Mouse (Mus musculus) erythroblast, embryonic 14.5 days (primary cell): ENCODE measurements around the gene Naa25. TPM values are rescaled to one million over a fixed set of nuclear protein-coding genes. Genes with fewer than 3 reads are reported as not detected.
A peak's percentile ranks its signal among the peaks of the same experiment; 100 is the strongest.

Experiments used
- H3K27me3 ChIP-seq: 2 replicates; pipeline ENCODE4 v1.6.1; 2012; ENCODE audit warnings: inconsistent platforms; ENCODE audit not compliant: control insufficient read depth
- H3K36me3 ChIP-seq: 2 replicates; pipeline ENCODE4 v1.6.1; 2012; ENCODE audit warnings: mild to moderate bottlenecking, inconsistent platforms; ENCODE audit not compliant: control insufficient read depth
- H3K4me1 ChIP-seq: 2 replicates; pipeline ENCODE4 v1.6.1; 2012; ENCODE audit warnings: inconsistent platforms; ENCODE audit not compliant: control insufficient read depth
- H3K4me3 ChIP-seq: replicated peaks from 2 replicates; pipeline ENCODE3; 2012; ENCODE audit warnings: moderate library complexity, mild to moderate bottlenecking, inconsistent platforms
- H3K9me3 ChIP-seq: 2 replicates; pipeline ENCODE4 v1.6.1; 2012; ENCODE audit warnings: low read length, inconsistent platforms, mixed read lengths; ENCODE audit not compliant: control insufficient read depth
- GATA1 ChIP-seq: IDR thresholded peaks from 2 replicates; pipeline ENCODE4 v1.6.1; 2012; ENCODE audit warnings: low read length, inconsistent platforms, mixed read lengths
- TAL1 ChIP-seq: IDR thresholded peaks from 3 replicates; pipeline ENCODE4 v1.6.1; 2012; ENCODE audit warnings: low read length, inconsistent platforms, mixed read lengths
- polyA plus RNA-seq: library from polyadenylated mRNA; stranded (reverse); fragments of >175 nt; gene quantifications from 2 replicates; pipeline ENCODE4 v1.2.3, GENCODE M21; 2012

The Naa25 gene
- polyA plus RNA-seq, 1 experiment: 0.11 TPM

DNA sequence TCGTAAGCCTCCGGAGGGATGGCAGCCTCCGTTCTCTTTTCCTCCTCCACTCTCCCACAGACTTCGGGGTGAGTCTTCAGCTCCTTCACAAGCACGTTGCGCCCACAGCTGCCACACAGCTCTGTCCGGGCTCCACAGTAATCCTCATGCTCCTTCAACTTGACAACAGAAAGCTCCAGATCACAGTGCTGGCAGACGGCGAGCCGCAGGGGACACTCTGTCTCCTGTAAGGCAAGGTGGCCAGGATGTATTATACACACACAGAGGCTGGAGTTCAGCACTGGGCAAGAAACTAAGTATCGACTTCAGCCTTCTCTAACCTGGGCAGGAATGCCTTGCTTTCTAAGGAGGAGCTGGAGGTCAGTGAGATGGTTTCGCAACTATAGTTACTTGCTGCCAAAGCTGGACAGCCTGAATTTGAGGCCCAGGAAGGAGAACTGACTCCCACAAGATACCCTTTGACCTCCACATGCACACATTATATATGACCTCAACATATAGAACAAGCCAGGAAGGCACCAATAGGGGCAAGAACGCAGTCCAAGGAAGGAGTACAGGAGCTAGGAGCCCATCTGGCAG lies 19.0 kb upstream of the Naa25 start:
- Histone ChIP-seq H3K4me1 (peaks cover 8% of the 10 kb centered on the region), H3K36me3 (peaks cover 79% of the 10 kb centered on the region), H3K27me3 (no peaks in the 10 kb centered on the region), H3K9me3 (peaks cover 9% of the 10 kb centered on the region), H3K4me3 (no peak overlapping the region)
- TF ChIP-seq TAL1: no peak
- TF ChIP-seq GATA1: no peak

DNA sequence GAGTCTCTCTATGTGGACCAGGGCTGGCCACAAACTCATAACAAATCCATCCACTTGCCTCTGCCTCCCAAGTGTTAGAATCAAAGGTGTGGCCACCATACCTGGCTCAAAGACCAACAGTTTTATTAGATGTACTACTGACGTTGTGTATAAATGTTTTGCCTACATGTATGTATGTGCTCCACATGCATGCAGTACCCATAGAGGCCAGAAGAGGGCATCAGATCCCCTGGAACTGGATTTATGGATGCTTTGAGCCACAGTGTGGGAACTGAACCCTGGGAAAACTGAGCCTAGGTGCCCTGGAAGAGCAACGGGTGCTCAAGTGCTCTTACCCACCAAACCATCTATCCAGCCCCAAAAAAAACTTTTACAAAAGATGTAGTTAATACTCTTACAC lies 17.0 kb upstream of the Naa25 start:
- Histone ChIP-seq H3K4me1 (peaks cover 25% of the 10 kb centered on the region), H3K27me3 (no peaks in the 10 kb centered on the region), H3K9me3 (peaks cover 9% of the 10 kb centered on the region), H3K36me3 (peaks cover 63% of the 10 kb centered on the region), H3K4me3 (no peak overlapping the region)
- no peak for TF ChIP-seq TAL1
- no peak for TF ChIP-seq GATA1

DNA sequence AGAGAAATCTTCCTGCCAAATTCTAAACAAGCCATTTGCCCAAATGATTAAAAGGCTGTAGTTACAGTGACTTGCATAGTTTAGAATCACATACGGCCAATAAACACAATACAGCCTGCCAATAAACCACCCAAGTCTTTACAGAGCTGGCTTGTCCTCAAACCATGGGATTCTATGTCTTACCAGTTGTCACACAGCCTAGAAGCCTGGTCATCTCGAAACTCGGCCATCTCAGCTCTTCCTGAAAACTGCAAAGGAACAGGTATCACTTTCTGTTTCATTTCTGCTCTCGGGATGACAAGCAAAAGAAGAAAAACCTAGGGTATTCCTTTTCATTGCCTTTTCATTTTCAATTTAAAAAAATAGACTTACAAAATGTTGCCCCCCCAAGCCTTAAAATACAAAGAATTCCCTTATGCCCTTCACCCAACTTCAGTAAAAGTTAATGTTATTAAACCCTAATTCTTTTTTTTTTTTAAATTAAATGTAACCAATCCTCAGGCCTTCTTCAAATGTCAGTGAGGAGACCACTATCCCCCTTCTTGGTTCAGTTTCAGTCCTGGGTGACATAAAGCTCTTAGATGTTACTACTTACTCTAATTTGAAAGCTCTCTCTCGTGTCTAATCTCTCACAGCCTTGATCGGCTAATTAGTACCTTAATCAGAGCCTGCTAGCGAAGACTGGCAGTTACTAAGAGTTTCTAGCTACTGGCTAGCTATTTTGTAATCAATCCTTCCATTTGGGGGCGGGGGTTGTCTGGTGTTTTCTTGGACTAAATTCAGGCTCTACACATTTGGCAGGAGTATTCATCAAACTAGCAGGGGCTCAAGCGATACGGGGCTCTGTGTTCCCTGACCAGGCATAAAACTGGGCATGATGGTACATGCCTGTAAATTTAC lies 13.6 kb upstream of the Naa25 start:
- H3K9me3 ChIP-seq: peaks cover 9% of the 10 kb centered on the region
- peaks cover 40% of the 10 kb centered on the region for H3K4me1 ChIP-seq
- peaks cover 3% of the 10 kb centered on the region for H3K27me3 ChIP-seq
- peak overlapping the region; percentile 74 for H3K4me3 ChIP-seq
- TF ChIP-seq TAL1: no peak
- peaks cover 37% of the 10 kb centered on the region for H3K36me3 ChIP-seq

DNA sequence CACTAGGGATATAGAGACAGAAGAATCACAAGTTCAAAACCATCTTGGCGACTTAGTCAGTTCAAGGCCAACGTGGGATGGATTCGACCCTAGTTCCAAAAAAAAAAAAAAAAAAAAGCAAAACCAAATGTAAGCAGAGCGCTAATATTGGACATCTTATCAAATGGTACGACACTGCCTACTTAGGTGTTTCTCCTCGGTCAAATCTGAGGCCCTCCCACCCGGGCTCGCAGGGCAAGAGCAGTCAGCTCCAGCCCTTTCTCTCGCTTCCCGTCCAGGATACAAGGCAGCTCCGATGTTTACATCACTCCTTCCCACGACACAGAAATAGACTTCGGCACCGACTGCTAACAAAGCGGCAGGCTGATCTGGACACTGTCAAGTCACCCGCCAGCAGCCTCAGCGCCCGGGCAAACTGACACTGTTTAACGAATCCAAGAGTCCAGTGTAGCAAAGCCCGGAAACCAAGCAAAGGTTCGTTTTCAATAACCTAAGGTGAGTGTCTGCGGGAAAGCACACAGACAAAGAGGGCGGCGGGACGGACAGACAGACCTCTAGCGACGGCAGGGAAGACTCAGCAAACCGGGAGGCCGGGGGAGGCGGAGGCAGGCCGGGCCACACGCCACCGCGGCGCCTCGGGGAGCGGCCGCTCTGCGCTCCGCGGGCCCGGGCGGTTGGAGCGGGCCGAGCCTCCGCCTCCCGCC lies 12.8 kb upstream of the Naa25 start:
- TF ChIP-seq GATA1: no peak
- TF ChIP-seq TAL1: no peak
- peaks cover 9% of the 10 kb centered on the region for H3K9me3 ChIP-seq
- peaks cover 44% of the 10 kb centered on the region for H3K4me1 ChIP-seq
- peaks cover 3% of the 10 kb centered on the region for H3K27me3 ChIP-seq
- peak overlapping the region; percentile 74 for H3K4me3 ChIP-seq
- H3K36me3 ChIP-seq: peaks cover 29% of the 10 kb centered on the region

DNA sequence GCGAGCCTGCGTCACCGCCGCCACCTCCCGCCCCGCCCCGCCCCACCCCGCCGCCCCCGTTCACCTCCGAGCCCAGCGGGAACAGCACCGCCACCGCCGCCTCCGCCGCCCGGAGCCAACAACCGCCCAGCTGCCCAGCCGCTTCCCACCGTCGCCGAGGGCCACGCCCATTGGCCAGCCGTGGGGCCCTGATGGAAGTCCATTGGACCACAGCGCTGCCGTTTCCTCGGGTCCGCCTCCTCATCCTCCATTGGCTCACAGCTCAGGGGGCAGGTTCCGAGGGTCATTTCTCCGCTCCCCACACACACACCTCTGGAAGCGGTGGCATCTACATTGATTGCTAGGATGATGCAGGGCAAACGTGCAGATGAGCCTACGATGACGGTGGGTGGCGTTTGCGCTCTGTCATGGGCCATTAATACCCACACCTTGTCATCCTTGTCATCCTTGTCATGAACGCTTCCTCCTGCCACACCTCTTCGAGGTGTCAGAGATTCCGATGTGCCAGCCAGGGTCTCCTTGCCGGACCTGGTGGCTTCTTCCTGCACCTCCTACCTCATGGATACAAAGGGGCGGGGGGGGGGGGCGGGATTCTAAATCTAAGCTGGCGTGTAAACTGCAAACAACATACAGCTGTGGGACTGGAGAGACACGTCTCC lies 12.1 kb upstream of the Naa25 start, which contains the start of gene Trafd1:
Trafd1 (minus strand) TSS at position 172 of the 659 bp plus-strand sequence.
- TF ChIP-seq TAL1 (no peak), GATA1 (no peak)
- Histone ChIP-seq H3K4me3 (peak within 1 kb of the TSS; percentile 74), H3K4me1 (peaks cover 45% of the 10 kb centered on the region), H3K27me3 (peaks cover 3% of the 10 kb centered on the region), H3K36me3 (peaks cover 24% of the 10 kb centered on the region), H3K9me3 (peaks cover 8% of the 10 kb centered on the region)

DNA sequence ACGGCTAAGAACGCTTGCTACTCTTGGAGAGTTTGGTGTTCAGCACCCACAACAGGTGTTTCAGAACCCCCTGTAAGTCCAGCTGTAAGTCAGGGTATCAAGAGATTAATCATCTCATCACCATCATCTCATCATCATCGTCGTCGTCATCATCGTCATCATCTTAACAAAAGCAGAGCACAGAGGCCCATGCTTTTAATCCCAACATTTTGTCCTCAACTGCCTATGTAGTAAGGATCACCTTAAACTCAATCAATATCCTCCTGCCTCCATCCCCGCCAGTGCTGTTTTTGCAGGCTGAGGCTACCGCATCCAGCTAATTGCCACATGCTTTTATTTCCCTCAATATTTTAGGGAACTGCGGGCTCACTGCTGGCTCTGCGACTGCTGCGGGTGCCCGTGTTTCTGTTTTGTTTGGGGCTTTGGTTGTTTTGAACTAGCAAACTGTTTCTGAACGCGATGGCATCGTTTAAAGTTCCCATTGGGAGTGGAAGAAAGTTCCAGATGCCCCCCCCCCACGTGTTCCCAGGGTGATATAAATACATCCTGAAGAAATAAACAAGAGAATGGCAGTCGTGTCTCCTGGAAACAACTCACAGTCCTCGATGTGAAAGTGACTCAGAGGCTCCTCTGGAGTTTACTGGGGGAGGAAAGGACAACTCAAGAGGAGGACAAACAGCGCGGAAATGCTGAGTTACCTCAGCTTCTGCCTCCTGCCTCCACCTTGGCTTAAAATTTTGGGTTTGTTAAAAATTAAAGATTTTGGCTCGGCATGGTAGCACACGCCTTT lies 11.4 kb upstream of the Naa25 start:
- TF ChIP-seq GATA1 (no peak), TAL1 (no peak)
- peak overlapping the region; percentile 74 for H3K4me3 ChIP-seq
- peaks cover 45% of the 10 kb centered on the region for H3K4me1 ChIP-seq
- H3K9me3 ChIP-seq: peaks cover 1% of the 10 kb centered on the region
- peaks cover 17% of the 10 kb centered on the region for H3K36me3 ChIP-seq
- peaks cover 3% of the 10 kb centered on the region for H3K27me3 ChIP-seq

DNA sequence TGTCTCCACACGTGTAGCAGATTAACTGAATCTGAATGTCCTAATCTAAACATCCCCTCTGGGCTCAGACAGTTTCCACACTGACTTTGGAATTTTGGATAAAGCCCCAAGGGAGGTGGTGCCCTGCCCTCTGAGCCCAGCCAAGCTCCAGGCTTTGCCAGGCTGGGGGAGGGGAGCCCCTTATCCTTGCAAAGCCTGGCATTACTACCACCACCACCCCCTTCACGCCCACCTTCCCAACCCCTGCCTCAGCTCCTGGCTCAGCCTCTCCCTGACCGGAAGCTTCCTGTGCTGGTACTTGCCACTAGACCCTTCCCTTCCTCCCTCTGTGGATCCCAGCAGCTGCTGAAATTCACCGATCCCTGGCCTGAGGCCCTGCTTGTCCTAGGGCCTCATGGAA lies 10.6 kb upstream of the Naa25 start:
- H3K27me3 ChIP-seq: peaks cover 3% of the 10 kb centered on the region
- H3K36me3 ChIP-seq: peaks cover 11% of the 10 kb centered on the region
- peaks cover 45% of the 10 kb centered on the region for H3K4me1 ChIP-seq
- TF ChIP-seq TAL1 (no peak), GATA1 (no peak)
- H3K9me3 ChIP-seq: no peaks in the 10 kb centered on the region
- no peak overlapping the region for H3K4me3 ChIP-seq

DNA sequence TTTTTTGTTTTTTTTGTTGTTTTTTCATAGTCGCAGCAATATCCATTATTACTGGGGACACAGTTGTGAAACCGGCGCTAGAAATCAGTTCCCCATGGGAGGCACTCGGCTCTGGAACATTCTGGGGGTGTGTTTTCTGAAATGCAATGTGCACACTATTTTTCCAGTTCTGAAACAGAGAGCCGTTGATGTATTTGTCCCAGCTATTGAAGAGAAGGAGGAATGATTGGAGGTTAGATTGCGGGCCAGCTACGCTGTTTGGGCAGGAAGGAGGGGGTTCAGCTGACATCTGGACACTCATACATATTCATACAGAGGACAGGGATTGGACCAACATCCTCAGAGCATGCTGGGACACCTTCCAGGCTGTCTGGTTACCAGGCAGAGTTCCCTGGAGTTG lies 8.6 kb upstream of the Naa25 start:
- H3K9me3 ChIP-seq: no peaks in the 10 kb centered on the region
- no peak for TF ChIP-seq TAL1
- no peak for TF ChIP-seq GATA1
- peaks cover 3% of the 10 kb centered on the region for H3K27me3 ChIP-seq
- no peak overlapping the region for H3K4me3 ChIP-seq
- peaks cover 35% of the 10 kb centered on the region for H3K4me1 ChIP-seq
- H3K36me3 ChIP-seq: no peaks in the 10 kb centered on the region
